Mouse (Mus musculus) hindbrain, embryonic 14.5 days (tissue): ENCODE measurements around the gene Fbxw21. TPM values are rescaled to one million over a fixed set of nuclear protein-coding genes. Genes with fewer than 3 reads are reported as not detected.
"Not testable (repeated sequence)": the region's sequence is repeated elsewhere in the genome, so short reads cannot be mapped to it uniquely, and the experiment has no call there.

Experiments
- ATAC-seq: fragments of 200-750 bp; cut with Nextera tagmentation; 2 replicates; pipeline ENCODE4 v1.8.0; 2017; ENCODE audit warnings: moderate number of reproducible peaks, mild to moderate bottlenecking, moderate TSS enrichment, moderate library complexity; ENCODE audit not compliant: low FRiP score
- DNase-seq: peaks from one replicate; pipeline ENCODE4 v3.0.0-alpha.2; 2015; ENCODE audit warnings: low spot score
- H3K27ac ChIP-seq: fragments of 300-500 bp; sonication (generic); 2 replicates; pipeline ENCODE4 v1.5.1; 2014; ENCODE audit warnings: mild to moderate bottlenecking, moderate library complexity
- H3K27me3 ChIP-seq: fragments of 300-500 bp; sonication (generic); 2 replicates; pipeline ENCODE4 v1.6.1; 2014; ENCODE audit warnings: mild to moderate bottlenecking, low read length, mixed read lengths; ENCODE audit not compliant: control insufficient read depth, insufficient read depth
- H3K36me3 ChIP-seq: fragments of 300-500 bp; sonication (generic); replicated peaks from 2 replicates; pipeline ENCODE4 v1.6.1; 2014; ENCODE audit not compliant: control insufficient read depth, insufficient read depth
- H3K4me1 ChIP-seq: fragments of 300-500 bp; sonication (generic); replicated peaks from 2 replicates; pipeline ENCODE4 v1.6.1; 2014; ENCODE audit warnings: antibody characterized with exemption, low read length, mixed read lengths; ENCODE audit not compliant: control insufficient read depth, insufficient read depth
- H3K4me2 ChIP-seq: fragments of 300-500 bp; sonication (generic); replicated peaks from 2 replicates; pipeline ENCODE4 v1.6.1; 2014; ENCODE audit warnings: mild to moderate bottlenecking, moderate library complexity
- H3K4me3 ChIP-seq: fragments of 300-500 bp; sonication (generic); replicated peaks from 2 replicates; pipeline ENCODE4 v1.5.1; 2014; ENCODE audit warnings: mild to moderate bottlenecking, low read length
- H3K9ac ChIP-seq: fragments of 300-500 bp; sonication (generic); 2 replicates; pipeline ENCODE4 v1.6.1; 2014
- H3K9me3 ChIP-seq: fragments of 300-500 bp; sonication (generic); 2 replicates; pipeline ENCODE4 v1.6.1; 2016; ENCODE audit warnings: low read length; ENCODE audit not compliant: control insufficient read depth
- WGBS: fragments of 180-500 bp; shearing (Covaris S2); extraction: QIAGEN DNeasy Blood & Tissue Kit; methylation state at CpG from one replicate; pipeline ENCODE4 v1.1.7; 2014; 5-methylcytosine and 5-hydroxymethylcytosine counted together
- polyA plus RNA-seq: library from polyadenylated mRNA; unstranded; fragments of >200 nt; fragmentation: Nextera tagmentation; extraction: Ambion mirVana; gene quantifications from 2 replicates; pipeline ENCODE4 v1.2.1, GENCODE M21; 2014

Gene Fbxw21
- not detected in 2 replicates for polyA plus RNA-seq

GRCm38 (mm10) chr9:109161941-109162340 lies at the start of gene Fbxw21:
Fbxw21 (minus strand) TSS chr9:109162041.
- ATAC-seq (no peak), DNase-seq (no peak)
- Histone ChIP-seq H3K27me3 (no peaks in the 10 kb centered on the region), H3K36me3 (no peaks in the 10 kb centered on the region), H3K27ac (no peak within 1 kb of the TSS), H3K4me2 (no peak within 1 kb of the TSS), H3K4me3 (no peak within 1 kb of the TSS), H3K4me1 (no peaks in the 10 kb centered on the region), H3K9me3 (no peaks in the 10 kb centered on the region), H3K9ac (no peak within 1 kb of the TSS)
- WGBS: 85% methylated on average over 3 of the region's 3 CpGs

DNA sequence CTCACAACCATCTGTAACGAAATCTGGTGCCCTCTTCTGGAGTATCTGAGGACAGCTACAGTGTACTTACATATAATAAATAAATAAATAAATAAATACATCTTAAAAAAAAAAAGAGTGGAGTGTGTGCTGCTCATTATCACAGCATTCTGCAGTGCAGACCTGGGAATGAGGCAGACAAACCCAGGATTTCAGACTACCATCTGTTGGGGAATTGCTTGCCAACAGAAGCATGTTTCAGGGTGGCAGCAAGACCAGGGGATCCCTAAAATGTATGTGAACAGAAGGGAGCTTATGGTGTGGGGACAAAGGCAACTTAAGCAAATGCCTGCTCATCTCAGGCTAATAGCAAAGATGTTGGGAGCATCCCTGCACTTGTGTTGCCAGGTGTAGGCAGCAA lies 39.5 kb upstream of the Fbxw21 start:
- H3K27ac ChIP-seq, H3K4me2 ChIP-seq, H3K4me1 ChIP-seq, H3K4me3 ChIP-seq, H3K9ac ChIP-seq, H3K27me3 ChIP-seq, H3K9me3 ChIP-seq, DNase-seq, H3K36me3 ChIP-seq, ATAC-seq: not testable (repeated sequence)
- 78% methylated on average over 1 of the region's 1 CpGs for WGBS

DNA sequence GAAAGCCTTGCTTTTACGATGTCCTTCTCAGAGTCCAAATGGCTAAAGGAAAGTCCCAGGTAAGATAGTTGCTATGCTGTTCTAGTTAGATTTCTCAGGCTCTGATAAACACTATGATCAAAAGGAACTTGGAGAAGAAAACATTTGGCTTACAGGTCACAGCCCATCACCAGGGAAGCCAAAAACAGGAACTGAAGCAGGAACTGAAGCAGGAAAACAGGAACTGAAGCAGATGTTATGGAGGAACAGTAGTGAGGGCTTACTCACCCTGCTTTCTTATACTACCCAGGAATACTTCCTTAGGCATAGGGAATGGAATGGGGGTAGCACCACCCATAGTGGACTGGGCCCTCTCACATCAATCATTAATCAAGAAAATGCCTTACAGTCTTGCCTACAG lies 38.5 kb upstream of the Fbxw21 start:
- ATAC-seq (no peak), DNase-seq (no peak)
- WGBS: 97% methylated on average over 1 of the region's 1 CpGs
- H3K4me2 ChIP-seq: no peak overlapping the region
- H3K27me3 ChIP-seq: no peaks in the 10 kb centered on the region
- no peak overlapping the region for H3K4me3 ChIP-seq
- no peak overlapping the region for H3K9ac ChIP-seq
- no peaks in the 10 kb centered on the region for H3K36me3 ChIP-seq
- no peak overlapping the region for H3K27ac ChIP-seq
- H3K4me1 ChIP-seq: no peaks in the 10 kb centered on the region
- no peaks in the 10 kb centered on the region for H3K9me3 ChIP-seq

- no peak overlapping the region for H3K27ac ChIP-seq
- WGBS: 93% methylated on average over 1 of the region's 1 CpGs
- H3K36me3 ChIP-seq: no peaks in the 10 kb centered on the region
- no peaks in the 10 kb centered on the region for H3K27me3 ChIP-seq
- H3K9me3 ChIP-seq: no peaks in the 10 kb centered on the region
- ATAC-seq: no peak
- no peak overlapping the region for H3K9ac ChIP-seq
- no peak overlapping the region for H3K4me3 ChIP-seq
- no peaks in the 10 kb centered on the region for H3K4me1 ChIP-seq
- DNase-seq: no peak
- no peak overlapping the region for H3K4me2 ChIP-seq
Measured at GRCm38 (mm10) chr9:109199353-109199752, 37.5 kb upstream of the Fbxw21 start.

GRCm38 (mm10) chr9:109195875-109196274 lies 34.0 kb upstream of the Fbxw21 start, which contains the start of gene Fbxw13:
Fbxw13 (minus strand) TSS chr9:109195975.
- not testable (repeated sequence) for H3K27me3 ChIP-seq, H3K4me1 ChIP-seq, H3K4me2 ChIP-seq, H3K9ac ChIP-seq, H3K9me3 ChIP-seq, ATAC-seq, H3K36me3 ChIP-seq, H3K27ac ChIP-seq, H3K4me3 ChIP-seq, DNase-seq
- 78% methylated on average over 3 of the region's 3 CpGs for WGBS

DNA sequence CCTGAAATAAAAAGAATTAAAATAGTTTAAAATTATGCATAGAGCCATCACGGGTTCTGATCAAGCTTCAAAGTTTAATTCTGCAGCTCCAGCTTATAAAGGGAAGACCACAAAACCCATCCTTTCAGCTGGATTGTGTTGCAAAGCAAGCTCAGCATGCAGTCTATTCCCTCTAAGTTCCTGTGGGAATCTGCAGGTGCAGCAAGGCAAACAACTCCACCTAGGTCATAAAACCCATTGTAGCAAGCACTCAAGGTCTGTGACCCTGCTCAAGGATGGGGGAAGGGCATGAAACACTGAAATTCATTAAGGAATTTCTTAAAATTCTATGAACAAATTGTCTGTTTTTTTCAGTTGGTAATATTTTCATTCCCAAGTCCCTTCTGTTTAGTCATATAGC lies 15.4 kb upstream of the Fbxw21 start:
- no peaks in the 10 kb centered on the region for H3K27me3 ChIP-seq
- no peak overlapping the region for H3K27ac ChIP-seq
- H3K4me2 ChIP-seq: no peak overlapping the region
- 0 out of 2 replicates have a peak, but pooled peaks cover 8% of the 10 kb centered on the region for H3K9me3 ChIP-seq
- no peaks in the 10 kb centered on the region for H3K36me3 ChIP-seq
- H3K4me3 ChIP-seq: no peak overlapping the region
- H3K9ac ChIP-seq: no peak overlapping the region
- no peak for DNase-seq
- ATAC-seq: no peak
- 78% methylated on average over 1 of the region's 1 CpGs for WGBS
- H3K4me1 ChIP-seq: no peaks in the 10 kb centered on the region

GRCm38 (mm10) chr9:109176301-109176700 lies 14.5 kb upstream of the Fbxw21 start:
- ATAC-seq (no peak), DNase-seq (no peak)
- no peaks in the 10 kb centered on the region for H3K4me1 ChIP-seq
- no peak overlapping the region for H3K9ac ChIP-seq
- no peak overlapping the region for H3K4me2 ChIP-seq
- no peaks in the 10 kb centered on the region for H3K36me3 ChIP-seq
- H3K27ac ChIP-seq: no peak overlapping the region
- 0 out of 2 replicates have a peak, but pooled peaks cover 8% of the 10 kb centered on the region for H3K9me3 ChIP-seq
- no peak overlapping the region for H3K4me3 ChIP-seq
- H3K27me3 ChIP-seq: no peaks in the 10 kb centered on the region
- 93% methylated on average over 1 of the region's 1 CpGs for WGBS

DNA sequence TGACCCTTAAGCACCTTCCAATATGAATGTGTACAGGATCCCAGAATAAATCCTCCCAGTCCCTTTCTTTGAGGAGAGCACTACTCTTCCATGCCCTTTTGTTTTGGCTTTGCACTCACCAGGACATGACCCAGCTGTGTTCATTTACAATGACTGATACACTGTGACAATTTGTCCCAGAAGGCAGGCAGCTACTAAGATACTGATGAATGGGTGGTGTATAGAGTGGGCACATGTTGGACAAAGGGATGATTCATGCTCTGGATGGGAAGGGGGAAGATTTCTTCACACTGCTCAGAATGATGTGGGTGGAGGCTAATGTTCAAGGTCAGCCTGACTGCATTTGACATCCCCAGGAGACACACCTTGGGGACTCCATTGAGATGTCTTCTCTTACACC lies 5.5 kb upstream of the Fbxw21 start:
- no peak for ATAC-seq
- Histone ChIP-seq H3K36me3 (no peaks in the 10 kb centered on the region), H3K4me1 (no peaks in the 10 kb centered on the region)

GRCm38 (mm10) chr9:109140414-109140813 lies 21.4 kb downstream of the Fbxw21 start:
- not testable (repeated sequence) for H3K9ac ChIP-seq, H3K9me3 ChIP-seq, H3K4me3 ChIP-seq, H3K36me3 ChIP-seq, H3K4me2 ChIP-seq, H3K27me3 ChIP-seq, ATAC-seq, H3K4me1 ChIP-seq, H3K27ac ChIP-seq, DNase-seq
- WGBS: 68% methylated on average over 4 of the region's 4 CpGs

More for the DNA sequence above, 5.5 kb upstream of the Fbxw21 start:
- Histone ChIP-seq H3K9ac (no peak overlapping the region), H3K4me3 (no peak overlapping the region), H3K4me2 (no peak overlapping the region), H3K27ac (no peak overlapping the region), H3K27me3 (no peaks in the 10 kb centered on the region), H3K9me3 (peaks cover 4% of the 10 kb centered on the region; the same call in 1 of the 2 replicates)
- no peak for DNase-seq

DNA sequence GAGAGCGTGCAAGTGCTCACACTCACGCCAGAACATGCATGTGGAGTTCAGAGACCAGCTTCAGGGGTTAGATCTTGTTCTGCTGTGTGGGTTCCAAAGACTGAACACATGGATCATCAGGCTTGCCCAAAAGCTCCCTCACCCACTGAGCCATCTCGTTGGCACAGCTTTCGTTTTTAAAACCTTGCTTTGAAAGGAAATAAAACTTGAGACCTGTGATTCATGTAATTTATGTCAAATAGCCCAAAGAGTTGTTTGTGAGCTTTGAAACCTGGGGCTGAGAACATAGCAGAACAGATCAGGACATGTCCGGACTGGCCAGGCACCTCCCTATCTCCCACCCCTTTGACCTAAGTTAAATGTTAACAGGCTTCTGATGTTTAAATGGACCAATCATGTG lies 31.8 kb downstream of the Fbxw21 start:
- Histone ChIP-seq H3K4me1 (no peaks in the 10 kb centered on the region), H3K9ac (no peak overlapping the region), H3K4me2 (no peak overlapping the region), H3K36me3 (no peaks in the 10 kb centered on the region), H3K27ac (no peak overlapping the region), H3K4me3 (no peak overlapping the region), H3K27me3 (no peaks in the 10 kb centered on the region), H3K9me3 (no peaks in the 10 kb centered on the region)
- WGBS: 90% methylated on average over 5 of the region's 5 CpGs
- ATAC-seq (no peak), DNase-seq (no peak)
